ENCODE assay signal across 28 mouse cellular contexts in genomic region chr7:87734511-87734910, GRCm38 (mm10).
DNase-seq lines count a peak whose midpoint lies in the region; ATAC-seq lines count a peak whose summit lies in the region.
"Had no signal": no experiment of that assay in that cellular context is flagged by ENCODE, and none has a peak within 500 bp of the region (broad histone marks: within the 10 kb centered on the region; RNA-seq: fewer than 3 reads in every experiment).

No protein-coding gene starts in this region.

- no peaks in the 10 kb centered on the region for H3K36me3 ChIP-seq in heart, embryonic 11.5 days (ENCODE audit: control insufficient read depth, insufficient read depth, low read length)
- no peaks in the 10 kb centered on the region for H3K36me3 ChIP-seq in kidney, embryonic 15.5 days
- H3K36me3 ChIP-seq: embryonic facial prominence, embryonic 12.5 days; embryonic facial prominence, embryonic 15.5 days; heart, embryonic 12.5 days; heart, embryonic 15.5 days had no signal

- H3K9me3 ChIP-seq in heart, embryonic 11.5 days (replicated peaks; ENCODE audit: control insufficient read depth, low read length) = no peaks in the 10 kb centered on the region
- no peaks in the 10 kb centered on the region for H3K9me3 ChIP-seq in kidney, embryonic 15.5 days (replicated peaks)
- H3K9me3 ChIP-seq: embryonic facial prominence, embryonic 12.5 days; embryonic facial prominence, embryonic 15.5 days; heart, embryonic 12.5 days; heart, embryonic 15.5 days had no signal

- peak; percentile 61 for ATAC-seq in heart, embryonic 11.5 days (replicated peaks; ENCODE audit: insufficient number of reproducible peaks, low FRiP score, low TSS enrichment)
- no peak for ATAC-seq in kidney, embryonic 15.5 days (replicated peaks; ENCODE audit: low FRiP score)
- ATAC-seq: forebrain, embryonic 14.5 days; forebrain, postnatal 0 days; hindbrain, postnatal 0 days; inflammation-experienced regulatory T-cells, adult 6 months; intestine, embryonic 16.5 days had no signal

- H3K4me3 ChIP-seq in heart, embryonic 11.5 days (ENCODE audit: low read depth, low read length) = no peak overlapping the region
- no peak overlapping the region for H3K4me3 ChIP-seq in kidney, embryonic 15.5 days (replicated peaks)
- H3K4me3 ChIP-seq: embryonic facial prominence, embryonic 12.5 days; embryonic facial prominence, embryonic 15.5 days; gastrocnemius, adult 2 months; heart, embryonic 12.5 days; heart, embryonic 15.5 days had no signal

- no peak overlapping the region for H3K27ac ChIP-seq in heart, embryonic 11.5 days (ENCODE audit: low read depth, low read length)
- H3K27ac ChIP-seq in kidney, embryonic 15.5 days = no peak overlapping the region
- H3K27ac ChIP-seq: embryonic facial prominence, embryonic 12.5 days; embryonic facial prominence, embryonic 15.5 days; gastrocnemius, adult 2 months; heart, embryonic 15.5 days; hindbrain, embryonic 14.5 days; hindbrain, postnatal 0 days had no signal

- no peaks in the 10 kb centered on the region for H3K4me1 ChIP-seq in heart, embryonic 11.5 days (ENCODE audit: control insufficient read depth, insufficient read depth, low read length)
- no peaks in the 10 kb centered on the region for H3K4me1 ChIP-seq in kidney, embryonic 15.5 days
- H3K4me1 ChIP-seq: embryonic facial prominence, embryonic 12.5 days; embryonic facial prominence, embryonic 15.5 days; heart, embryonic 12.5 days; heart, embryonic 15.5 days had no signal

- no peak for DNase-seq in heart, postnatal 10 days
- DNase-seq in ES-CJ7 (ENCODE audit: low read depth, low spot score) (peak; percentile 2), ZHBTc4 (ENCODE audit: low read depth, low spot score) (peak; percentile 2)
- DNase-seq in neural tube, embryonic 10.5 days (ENCODE audit: extremely low spot score, low spot score) = no peak
- DNase-seq: adrenal gland, postnatal 10 days; adrenal gland, postnatal 36 days; B cell, adult 2 months; cerebellum, adult 18-20 months; cerebellum, adult 9-10 months; cerebellum, postnatal 25 days; forebrain, postnatal 0 days; gastrocnemius, adult 2 months; gastrocnemius, postnatal 25 days; heart, adult 18-20 months; heart, postnatal 14 days; heart, postnatal 4 days had no signal

- H3K4me2 ChIP-seq in heart, embryonic 11.5 days = no peak overlapping the region
- no peak overlapping the region for H3K4me2 ChIP-seq in kidney, embryonic 15.5 days
- H3K4me2 ChIP-seq: embryonic facial prominence, embryonic 12.5 days; embryonic facial prominence, embryonic 15.5 days; heart, embryonic 12.5 days; heart, embryonic 15.5 days; hindbrain, embryonic 14.5 days had no signal

- intact Hi-C loops in heart, postnatal 10 days (cut with DNase I) = no loop called here

- no peaks in the 10 kb centered on the region for H3K27me3 ChIP-seq in heart, embryonic 11.5 days (ENCODE audit: control insufficient read depth, insufficient read depth, low read length)
- H3K27me3 ChIP-seq in kidney, embryonic 15.5 days = no peaks in the 10 kb centered on the region
- H3K27me3 ChIP-seq: CH12.LX; embryonic facial prominence, embryonic 12.5 days; embryonic facial prominence, embryonic 15.5 days; heart, embryonic 12.5 days; heart, embryonic 15.5 days had no signal

- H3K9ac ChIP-seq in heart, embryonic 11.5 days (ENCODE audit: low read depth, low read length) = no peak overlapping the region
- H3K9ac ChIP-seq in kidney, embryonic 15.5 days = no peak overlapping the region
- H3K9ac ChIP-seq: embryonic facial prominence, embryonic 12.5 days; embryonic facial prominence, embryonic 15.5 days; forebrain, postnatal 0 days; heart, embryonic 12.5 days; heart, embryonic 15.5 days; hindbrain, embryonic 14.5 days had no signal

Comparison
In these comparisons a context has a peak if more than half of its experiments do, and no peak if none do; other contexts are left out.
1. DNase-seq: peak in ES-CJ7 (single experiment) and ZHBTc4 (single experiment); none in heart, postnatal 10 days (0 of 2) and neural tube, embryonic 10.5 days (single experiment).